Mouse (Mus musculus): ENCODE data around the gene Mecom. TPM values are rescaled to one million over a fixed set of nuclear protein-coding genes. Genes with fewer than 3 reads are reported as not detected.
A peak's percentile ranks its signal among the peaks of the same experiment; 100 is the strongest.

Mecom gene
- polyA plus RNA-seq, 1 experiment from 2014 or later: 38.7 TPM

GRCm38 (mm10) chr3:30012666-30013365, 535.0 kb downstream of the Mecom start:
- no peaks in the 10 kb centered on the region for H3K36me3 ChIP-seq
- WGBS: 0% methylated on average over 29 of the region's 29 CpGs
- peaks cover 18% of the 10 kb centered on the region for H3K4me1 ChIP-seq (replicated peaks)
- ATAC-seq (ENCODE audit: insufficient number of reproducible peaks, low FRiP score): peak; percentile 65
- H3K9me3 ChIP-seq (replicated peaks): no peaks in the 10 kb centered on the region
- H3K4me2 ChIP-seq: peak overlapping the region; percentile 73
- H3K27me3 ChIP-seq (replicated peaks): no peaks in the 10 kb centered on the region
- H3K9ac ChIP-seq: peak overlapping the region; percentile 88
- peak overlapping the region; percentile 69 for H3K4me3 ChIP-seq
- peak overlapping the region; percentile 96 for H3K27ac ChIP-seq (ENCODE audit: poor library complexity, severe bottlenecking)

- Histone ChIP-seq H3K9me3 (replicated peaks) (no peaks in the 10 kb centered on the region), H3K9ac (peak overlapping the region; percentile 88), H3K4me1 (replicated peaks) (peaks cover 18% of the 10 kb centered on the region), H3K27ac (ENCODE audit: poor library complexity, severe bottlenecking) (peak overlapping the region; percentile 96), H3K27me3 (replicated peaks) (no peaks in the 10 kb centered on the region), H3K36me3 (no peaks in the 10 kb centered on the region), H3K4me2 (peak overlapping the region; percentile 73), H3K4me3 (peak overlapping the region; percentile 69)
- ATAC-seq (ENCODE audit: insufficient number of reproducible peaks, low FRiP score): no peak
- under 1% methylated on average over 27 of the region's 27 CpGs for WGBS
Observed at GRCm38 (mm10) chr3:30012150-30012549, 535.7 kb downstream of the Mecom start.

- Histone ChIP-seq H3K27me3 (replicated peaks) (no peaks in the 10 kb centered on the region), H3K27ac (ENCODE audit: poor library complexity, severe bottlenecking) (peak overlapping the region; percentile 96), H3K4me3 (peak overlapping the region; percentile 69), H3K4me1 (replicated peaks) (peaks cover 18% of the 10 kb centered on the region), H3K9me3 (replicated peaks) (no peaks in the 10 kb centered on the region), H3K9ac (peak overlapping the region; percentile 88), H3K36me3 (no peaks in the 10 kb centered on the region), H3K4me2 (peak overlapping the region; percentile 73)
- ATAC-seq (ENCODE audit: insufficient number of reproducible peaks, low FRiP score): no peak
- WGBS: 12% methylated on average over 6 of the region's 6 CpGs
Observed at GRCm38 (mm10) chr3:30011712-30012111, 536.1 kb downstream of the Mecom start.

- peak overlapping the region; percentile 96 for H3K27ac ChIP-seq (ENCODE audit: poor library complexity, severe bottlenecking)
- H3K27me3 ChIP-seq (replicated peaks): no peaks in the 10 kb centered on the region
- 40% methylated on average over 6 of the region's 6 CpGs for WGBS
- H3K4me1 ChIP-seq (replicated peaks): peaks cover 20% of the 10 kb centered on the region
- H3K4me3 ChIP-seq: peak overlapping the region; percentile 69
- no peaks in the 10 kb centered on the region for H3K36me3 ChIP-seq
- H3K9ac ChIP-seq: peak overlapping the region; percentile 88
- no peaks in the 10 kb centered on the region for H3K9me3 ChIP-seq (replicated peaks)
- ATAC-seq (ENCODE audit: insufficient number of reproducible peaks, low FRiP score): no peak
- H3K4me2 ChIP-seq: peak overlapping the region; percentile 73
Observed at GRCm38 (mm10) chr3:30010889-30011288, 536.9 kb downstream of the Mecom start.

- no peak overlapping the region for H3K27ac ChIP-seq (ENCODE audit: poor library complexity, severe bottlenecking)
- no peak for ATAC-seq (ENCODE audit: insufficient number of reproducible peaks, low FRiP score)
- no peaks in the 10 kb centered on the region for H3K9me3 ChIP-seq (replicated peaks)
- peak overlapping the region; percentile 62 for H3K4me2 ChIP-seq
- H3K9ac ChIP-seq: peak overlapping the region; percentile 65
- H3K4me1 ChIP-seq (replicated peaks): peaks cover 22% of the 10 kb centered on the region
- H3K36me3 ChIP-seq: no peaks in the 10 kb centered on the region
- H3K4me3 ChIP-seq: peak overlapping the region; percentile 43
- no peaks in the 10 kb centered on the region for H3K27me3 ChIP-seq (replicated peaks)
- WGBS: 38% methylated on average over 5 of the region's 5 CpGs
Observed at GRCm38 (mm10) chr3:30009596-30009995, 538.2 kb downstream of the Mecom start.

- Histone ChIP-seq H3K4me2 (peak overlapping the region; percentile 33), H3K4me3 (no peak overlapping the region), H3K9ac (no peak overlapping the region), H3K27me3 (replicated peaks) (no peaks in the 10 kb centered on the region), H3K9me3 (replicated peaks) (no peaks in the 10 kb centered on the region), H3K36me3 (no peaks in the 10 kb centered on the region), H3K4me1 (replicated peaks) (peaks cover 23% of the 10 kb centered on the region), H3K27ac (ENCODE audit: poor library complexity, severe bottlenecking) (0 out of 2 replicates have a peak overlapping the region, but pooled peaks have one; percentile 15)
- no peak for ATAC-seq (ENCODE audit: insufficient number of reproducible peaks, low FRiP score)
- WGBS: 49% methylated on average over 8 of the region's 8 CpGs
Observed at GRCm38 (mm10) chr3:30004888-30005405, 542.9 kb downstream of the Mecom start.

- Histone ChIP-seq H3K36me3 (peaks cover 17% of the 10 kb centered on the region), H3K27ac (ENCODE audit: poor library complexity, severe bottlenecking) (no peak overlapping the region)
Observed at GRCm38 (mm10) chr3:30000260-30000659, 547.5 kb downstream of the Mecom start.

GRCm38 (mm10) chr3:29999035-29999434, 548.8 kb downstream of the Mecom start:
- Histone ChIP-seq H3K4me2 (no peak overlapping the region), H3K9ac (no peak overlapping the region), H3K27ac (ENCODE audit: poor library complexity, severe bottlenecking) (no peak overlapping the region), H3K27me3 (replicated peaks) (no peaks in the 10 kb centered on the region), H3K9me3 (replicated peaks) (no peaks in the 10 kb centered on the region), H3K4me1 (replicated peaks) (no peaks in the 10 kb centered on the region), H3K4me3 (no peak overlapping the region), H3K36me3 (peaks cover 21% of the 10 kb centered on the region)
- no peak for ATAC-seq (ENCODE audit: insufficient number of reproducible peaks, low FRiP score)
- WGBS: 51% methylated on average over 1 of the region's 1 CpGs

More at GRCm38 (mm10) chr3:30000260-30000659, 547.5 kb downstream of the Mecom start:
- H3K27me3 ChIP-seq (replicated peaks): no peaks in the 10 kb centered on the region
- no peaks in the 10 kb centered on the region for H3K9me3 ChIP-seq (replicated peaks)
- H3K4me2 ChIP-seq: no peak overlapping the region
- WGBS: 76% methylated on average over 7 of the region's 7 CpGs
- ATAC-seq (ENCODE audit: insufficient number of reproducible peaks, low FRiP score): no peak
- H3K4me3 ChIP-seq: no peak overlapping the region
- H3K4me1 ChIP-seq (replicated peaks): peaks cover 10% of the 10 kb centered on the region
- H3K9ac ChIP-seq: no peak overlapping the region

GRCm38 (mm10) chr3:29997068-29997467, 550.7 kb downstream of the Mecom start:
- Histone ChIP-seq H3K9ac (no peak overlapping the region), H3K27ac (ENCODE audit: poor library complexity, severe bottlenecking) (no peak overlapping the region), H3K36me3 (peaks cover 21% of the 10 kb centered on the region), H3K27me3 (replicated peaks) (no peaks in the 10 kb centered on the region), H3K9me3 (replicated peaks) (no peaks in the 10 kb centered on the region), H3K4me2 (no peak overlapping the region), H3K4me3 (no peak overlapping the region), H3K4me1 (replicated peaks) (no peaks in the 10 kb centered on the region)
- 82% methylated on average over 7 of the region's 7 CpGs for WGBS
- ATAC-seq (ENCODE audit: insufficient number of reproducible peaks, low FRiP score): no peak

GRCm38 (mm10) chr3:29993346-29993745, 554.5 kb downstream of the Mecom start:
- Histone ChIP-seq H3K9ac (no peak overlapping the region), H3K4me1 (replicated peaks) (no peaks in the 10 kb centered on the region), H3K9me3 (replicated peaks) (no peaks in the 10 kb centered on the region), H3K4me2 (no peak overlapping the region), H3K27ac (ENCODE audit: poor library complexity, severe bottlenecking) (no peak overlapping the region), H3K27me3 (replicated peaks) (no peaks in the 10 kb centered on the region), H3K36me3 (peaks cover 27% of the 10 kb centered on the region), H3K4me3 (no peak overlapping the region)
- 46% methylated on average over 10 of the region's 10 CpGs for WGBS
- ATAC-seq (ENCODE audit: insufficient number of reproducible peaks, low FRiP score): no peak

- no peaks in the 10 kb centered on the region for H3K9me3 ChIP-seq (replicated peaks)
- H3K9ac ChIP-seq: no peak overlapping the region
- 75% methylated on average over 1 of the region's 1 CpGs for WGBS
- no peaks in the 10 kb centered on the region for H3K27me3 ChIP-seq (replicated peaks)
- no peaks in the 10 kb centered on the region for H3K4me1 ChIP-seq (replicated peaks)
- H3K27ac ChIP-seq (ENCODE audit: poor library complexity, severe bottlenecking): no peak overlapping the region
- H3K36me3 ChIP-seq: peaks cover 22% of the 10 kb centered on the region
- H3K4me2 ChIP-seq: no peak overlapping the region
- no peak for ATAC-seq (ENCODE audit: insufficient number of reproducible peaks, low FRiP score)
- no peak overlapping the region for H3K4me3 ChIP-seq
Observed at GRCm38 (mm10) chr3:29991523-29991922, 556.3 kb downstream of the Mecom start.
